Mouse (Mus musculus): ENCODE results near the gene Neurl4. TPM values are rescaled to one million over a fixed set of nuclear protein-coding genes. Genes with fewer than 3 reads are reported as not detected.
A peak's percentile ranks its signal among the peaks of the same experiment; 100 is the strongest.

Neurl4 gene
- polyA plus RNA-seq, 1 experiment, result 38.2 TPM

GRCm38 (mm10) chr11:69878399-69878798 lies 22.5 kb upstream of the Neurl4 start:
- peaks cover 4% of the 10 kb centered on the region for H3K4me1 ChIP-seq (ENCODE audit: control insufficient read depth, insufficient read depth, low read length)
- WGBS, result 81% methylated on average over 3 of the region's 3 CpGs
- H3K27ac ChIP-seq (ENCODE audit: control insufficient read depth, insufficient read depth, low read depth, low read length, poor library complexity), result no peak overlapping the region
- H3K4me3 ChIP-seq (replicated peaks; ENCODE audit: control insufficient read depth, low read depth, low read length), result no peak overlapping the region
- TF ChIP-seq POLR2A (IDR thresholded peaks at IDR 0.05; ENCODE audit: borderline replicate concordance, control insufficient read depth, low read depth, low read length), result no peak
- no peak for TF ChIP-seq CTCF (IDR thresholded peaks at IDR 0.05; ENCODE audit: control insufficient read depth, insufficient read depth, low read length)

- H3K27ac ChIP-seq (ENCODE audit: control insufficient read depth, insufficient read depth, low read depth, low read length, poor library complexity), result no peak overlapping the region
- no peak overlapping the region for H3K4me3 ChIP-seq (replicated peaks; ENCODE audit: control insufficient read depth, low read depth, low read length)
- WGBS, result 66% methylated on average over 6 of the region's 6 CpGs
- peaks cover 4% of the 10 kb centered on the region for H3K4me1 ChIP-seq (ENCODE audit: control insufficient read depth, insufficient read depth, low read length)
- TF ChIP-seq POLR2A (IDR thresholded peaks at IDR 0.05; ENCODE audit: borderline replicate concordance, control insufficient read depth, low read depth, low read length) (no peak), CTCF (IDR thresholded peaks at IDR 0.05; ENCODE audit: control insufficient read depth, insufficient read depth, low read length) (no peak)
Measured at GRCm38 (mm10) chr11:69878952-69879351, 21.9 kb upstream of the Neurl4 start.

GRCm38 (mm10) chr11:69879711-69880110 lies 21.2 kb upstream of the Neurl4 start:
- TF ChIP-seq POLR2A (IDR thresholded peaks at IDR 0.05; ENCODE audit: borderline replicate concordance, control insufficient read depth, low read depth, low read length), result no peak
- Histone ChIP-seq H3K27ac (ENCODE audit: control insufficient read depth, insufficient read depth, low read depth, low read length, poor library complexity) (no peak overlapping the region), H3K4me3 (replicated peaks; ENCODE audit: control insufficient read depth, low read depth, low read length) (no peak overlapping the region), H3K4me1 (ENCODE audit: control insufficient read depth, insufficient read depth, low read length) (peaks cover 4% of the 10 kb centered on the region)
- WGBS, result 93% methylated on average over 15 of the region's 15 CpGs

GRCm38 (mm10) chr11:69880506-69880852 lies 20.4 kb upstream of the Neurl4 start:
- H3K27ac ChIP-seq (ENCODE audit: control insufficient read depth, insufficient read depth, low read depth, low read length, poor library complexity), result peak overlapping the region; percentile 93
- peak; percentile 85 for TF ChIP-seq CTCF (IDR thresholded peaks at IDR 0.05; ENCODE audit: control insufficient read depth, insufficient read depth, low read length)
- no peak for TF ChIP-seq POLR2A (IDR thresholded peaks at IDR 0.05; ENCODE audit: borderline replicate concordance, control insufficient read depth, low read depth, low read length)
- 2% methylated on average over 18 of the region's 18 CpGs for WGBS
- peak overlapping the region; percentile 69 for H3K4me3 ChIP-seq (replicated peaks; ENCODE audit: control insufficient read depth, low read depth, low read length)
- peaks cover 4% of the 10 kb centered on the region for H3K4me1 ChIP-seq (ENCODE audit: control insufficient read depth, insufficient read depth, low read length)

- peak; percentile 44 for TF ChIP-seq CTCF (IDR thresholded peaks at IDR 0.05; ENCODE audit: control insufficient read depth, insufficient read depth, low read length)
- TF ChIP-seq POLR2A (IDR thresholded peaks at IDR 0.05; ENCODE audit: borderline replicate concordance, control insufficient read depth, low read depth, low read length), result peak; percentile 73; the same call in 1 of the 2 replicates
- WGBS, result under 1% methylated on average over 46 of the region's 46 CpGs
- H3K4me1 ChIP-seq (ENCODE audit: control insufficient read depth, insufficient read depth, low read length), result peaks cover 4% of the 10 kb centered on the region
- peak within 1 kb of the TSS; percentile 69 for H3K4me3 ChIP-seq (replicated peaks; ENCODE audit: control insufficient read depth, low read depth, low read length)
- H3K27ac ChIP-seq (ENCODE audit: control insufficient read depth, insufficient read depth, low read depth, low read length, poor library complexity), result peak within 1 kb of the TSS; percentile 93
Measured at GRCm38 (mm10) chr11:69880853-69881603, 19.8 kb upstream of the Neurl4 start, which contains the start of gene Kctd11. Gene Kctd11 (minus strand): TSS chr11:69881406.

GRCm38 (mm10) chr11:69881787-69882670 lies 18.8 kb upstream of the Neurl4 start:
- Histone ChIP-seq H3K27ac (ENCODE audit: control insufficient read depth, insufficient read depth, low read depth, low read length, poor library complexity) (peak overlapping the region; percentile 93), H3K4me1 (ENCODE audit: control insufficient read depth, insufficient read depth, low read length) (peaks cover 4% of the 10 kb centered on the region), H3K4me3 (replicated peaks; ENCODE audit: control insufficient read depth, low read depth, low read length) (no peak overlapping the region)
- 78% methylated on average over 21 of the region's 21 CpGs for WGBS
- TF ChIP-seq POLR2A (IDR thresholded peaks at IDR 0.05; ENCODE audit: borderline replicate concordance, control insufficient read depth, low read depth, low read length) (no peak), CTCF (IDR thresholded peaks at IDR 0.05; ENCODE audit: control insufficient read depth, insufficient read depth, low read length) (no peak)

GRCm38 (mm10) chr11:69883066-69883465 lies 17.8 kb upstream of the Neurl4 start:
- Histone ChIP-seq H3K4me1 (ENCODE audit: control insufficient read depth, insufficient read depth, low read length) (peaks cover 4% of the 10 kb centered on the region), H3K27ac (ENCODE audit: control insufficient read depth, insufficient read depth, low read depth, low read length, poor library complexity) (no peak overlapping the region), H3K4me3 (replicated peaks; ENCODE audit: control insufficient read depth, low read depth, low read length) (no peak overlapping the region)
- TF ChIP-seq POLR2A (IDR thresholded peaks at IDR 0.05; ENCODE audit: borderline replicate concordance, control insufficient read depth, low read depth, low read length), result no peak
- TF ChIP-seq CTCF (IDR thresholded peaks at IDR 0.05; ENCODE audit: control insufficient read depth, insufficient read depth, low read length), result peak; percentile 65
- 80% methylated on average over 4 of the region's 4 CpGs for WGBS

- no peak overlapping the region for H3K4me3 ChIP-seq (replicated peaks; ENCODE audit: control insufficient read depth, low read depth, low read length)
- H3K4me1 ChIP-seq (ENCODE audit: control insufficient read depth, insufficient read depth, low read length), result peaks cover 4% of the 10 kb centered on the region
- TF ChIP-seq POLR2A (IDR thresholded peaks at IDR 0.05; ENCODE audit: borderline replicate concordance, control insufficient read depth, low read depth, low read length), result no peak
- TF ChIP-seq CTCF (IDR thresholded peaks at IDR 0.05; ENCODE audit: control insufficient read depth, insufficient read depth, low read length), result no peak
- 66% methylated on average over 8 of the region's 8 CpGs for WGBS
- H3K27ac ChIP-seq (ENCODE audit: control insufficient read depth, insufficient read depth, low read depth, low read length, poor library complexity), result no peak overlapping the region
Measured at GRCm38 (mm10) chr11:69883527-69884151, 17.2 kb upstream of the Neurl4 start.
